Mouse (Mus musculus): ENCODE measurements around the gene Usp48.
"Not testable (repeated sequence)": the region's sequence is repeated elsewhere in the genome, so short reads cannot be mapped to it uniquely, and the experiment has no call there.

The Usp48 gene

GRCm38 (mm10) chr4:137593601-137594495 lies at the start of gene Usp48:
Gene Usp48 (plus strand): TSS chr4:137593755.
- peak; percentile 99 for DNase-seq

- peak; percentile 32 for DNase-seq
Observed at GRCm38 (mm10) chr4:137545568-137545967, 48.0 kb upstream of the Usp48 start.

- peak; percentile 61 for DNase-seq
Observed at GRCm38 (mm10) chr4:137546003-137546525, 47.5 kb upstream of the Usp48 start.

- DNase-seq, result no peak
Observed at GRCm38 (mm10) chr4:137553466-137553865, 40.1 kb upstream of the Usp48 start.

GRCm38 (mm10) chr4:137556673-137557210 lies 36.8 kb upstream of the Usp48 start:
- DNase-seq, result no peak

- DNase-seq, result no peak
Observed at GRCm38 (mm10) chr4:137569873-137570272, 23.7 kb upstream of the Usp48 start.

GRCm38 (mm10) chr4:137574469-137574868 lies 19.1 kb upstream of the Usp48 start, which contains the start of gene Ldlrad2:
Gene Ldlrad2 (minus strand): TSS chr4:137574569.
- DNase-seq, result no peak

- DNase-seq, result no peak
Observed at GRCm38 (mm10) chr4:137577486-137577885, 16.1 kb upstream of the Usp48 start.

GRCm38 (mm10) chr4:137578181-137578845 lies 15.2 kb upstream of the Usp48 start:
- peak; percentile 50 for DNase-seq

- peak; percentile 22 for DNase-seq
Observed at GRCm38 (mm10) chr4:137579789-137580188, 13.8 kb upstream of the Usp48 start.

GRCm38 (mm10) chr4:137580299-137580698 lies 13.3 kb upstream of the Usp48 start:
- no peak for DNase-seq

GRCm38 (mm10) chr4:137581815-137582214 lies 11.7 kb upstream of the Usp48 start:
- DNase-seq, result no peak

- DNase-seq, result not testable (repeated sequence)
Observed at GRCm38 (mm10) chr4:137589095-137589494, 4.5 kb upstream of the Usp48 start.

- no peak for DNase-seq
Observed at GRCm38 (mm10) chr4:137589586-137589985, 4.0 kb upstream of the Usp48 start.

GRCm38 (mm10) chr4:137590961-137591360 lies 2.6 kb upstream of the Usp48 start:
- no peak for DNase-seq

- DNase-seq, result no peak
Observed at GRCm38 (mm10) chr4:137594496-137595270, 1.1 kb downstream of the Usp48 start.

GRCm38 (mm10) chr4:137597098-137597630 lies 3.6 kb downstream of the Usp48 start:
- DNase-seq, result no peak

- no peak for DNase-seq
Observed at GRCm38 (mm10) chr4:137598577-137598976, 5.0 kb downstream of the Usp48 start.

- no peak for DNase-seq
Observed at GRCm38 (mm10) chr4:137603449-137604171, 10.1 kb downstream of the Usp48 start.

GRCm38 (mm10) chr4:137607023-137607422 lies 13.5 kb downstream of the Usp48 start:
- no peak for DNase-seq

- DNase-seq, result no peak
Observed at GRCm38 (mm10) chr4:137609281-137609680, 15.7 kb downstream of the Usp48 start.

- DNase-seq, result no peak
Observed at GRCm38 (mm10) chr4:137609702-137610101, 16.1 kb downstream of the Usp48 start.
